Mouse (Mus musculus) large intestine, adult 2 months (tissue): ENCODE measurements around the gene Zkscan3. TPM values are rescaled to one million over a fixed set of nuclear protein-coding genes. Genes with fewer than 3 reads are reported as not detected.

Experiments
- DNase-seq: peaks from one replicate; pipeline ENCODE4 v3.0.0-alpha.2; 2012; ENCODE audit warnings: low read depth, low spot score
- WGBS: fragments of 180-500 bp; shearing (Covaris S2); methylation state at CpG from one replicate; pipeline ENCODE4 v1.1.7; 2018; 5-methylcytosine and 5-hydroxymethylcytosine counted together
- polyA plus RNA-seq: library from polyadenylated mRNA; depleted of rRNA; stranded (reverse); fragments of >200 nt; gene quantifications from 2 replicates; pipeline ENCODE4 v1.2.3, GENCODE M21; 2012; rRNA removed

Zkscan3 gene
- 11.2 and 21.9 TPM in 2 replicates for polyA plus RNA-seq

GRCm38 (mm10) chr13:21402287-21402846, at the start of gene Zkscan3:
TSS of gene Zkscan3 (minus strand) at chr13:21402755.
- WGBS: under 1% methylated on average over 35 of the region's 35 CpGs
- peak; percentile 60 for DNase-seq

GRCm38 (mm10) chr13:21447856-21448614, 45.5 kb upstream of the Zkscan3 start:
- DNase-seq: peak; percentile 22
- WGBS: 44% methylated on average over 16 of the region's 16 CpGs

GRCm38 (mm10) chr13:21446796-21447195, 44.2 kb upstream of the Zkscan3 start:
- 91% methylated on average over 9 of the region's 9 CpGs for WGBS
- no peak for DNase-seq

- DNase-seq: no peak
- 28% methylated on average over 10 of the region's 10 CpGs for WGBS
Observed at GRCm38 (mm10) chr13:21441207-21441572, 38.6 kb upstream of the Zkscan3 start.

GRCm38 (mm10) chr13:21440503-21441206, 38.1 kb upstream of the Zkscan3 start, which contains the start of gene Pgbd1:
TSS of gene Pgbd1 (minus strand) at chr13:21441058.
- WGBS: under 1% methylated on average over 32 of the region's 32 CpGs
- DNase-seq: peak; percentile 29

- no peak for DNase-seq
- 81% methylated on average over 4 of the region's 4 CpGs for WGBS
Observed at GRCm38 (mm10) chr13:21435476-21435875, 32.9 kb upstream of the Zkscan3 start.

- 98% methylated on average over 1 of the region's 1 CpGs for WGBS
- no peak for DNase-seq
Observed at GRCm38 (mm10) chr13:21427631-21428030, 25.1 kb upstream of the Zkscan3 start.

- WGBS: 79% methylated on average over 5 of the region's 5 CpGs
- DNase-seq: no peak
Observed at GRCm38 (mm10) chr13:21423301-21423700, 20.7 kb upstream of the Zkscan3 start.

- 60% methylated on average over 6 of the region's 6 CpGs for WGBS
- no peak for DNase-seq
Observed at GRCm38 (mm10) chr13:21418865-21419264, 16.3 kb upstream of the Zkscan3 start.

- WGBS: 55% methylated on average over 6 of the region's 6 CpGs
- no peak for DNase-seq
Observed at GRCm38 (mm10) chr13:21417298-21418010, 14.9 kb upstream of the Zkscan3 start.

GRCm38 (mm10) chr13:21415750-21416149, 13.2 kb upstream of the Zkscan3 start:
- no peak for DNase-seq
- WGBS: 89% methylated on average over 2 of the region's 2 CpGs

- WGBS: 74% methylated on average over 4 of the region's 4 CpGs
- no peak for DNase-seq
Observed at GRCm38 (mm10) chr13:21415266-21415665, 12.7 kb upstream of the Zkscan3 start.

- 50% methylated on average over 15 of the region's 15 CpGs for WGBS
- no peak for DNase-seq
Observed at GRCm38 (mm10) chr13:21414231-21415212, 12.0 kb upstream of the Zkscan3 start.

GRCm38 (mm10) chr13:21408805-21409459, 6.4 kb upstream of the Zkscan3 start:
- WGBS: 57% methylated on average over 11 of the region's 11 CpGs
- no peak for DNase-seq

GRCm38 (mm10) chr13:21407969-21408804, 5.6 kb upstream of the Zkscan3 start:
- 3% methylated on average over 27 of the region's 27 CpGs for WGBS
- DNase-seq: peak; percentile 74

- WGBS: 83% methylated on average over 11 of the region's 11 CpGs
- no peak for DNase-seq
Observed at GRCm38 (mm10) chr13:21407341-21407740, 4.8 kb upstream of the Zkscan3 start.

- DNase-seq: no peak
- 0% methylated on average over 2 of the region's 2 CpGs for WGBS
Observed at GRCm38 (mm10) chr13:21402848-21403247, 293 bp upstream of the Zkscan3 start.
